Mouse (Mus musculus): ENCODE data around the gene Safb2. TPM values are rescaled to one million over a fixed set of nuclear protein-coding genes. Genes with fewer than 3 reads are reported as not detected.

Safb2 gene
- polyA plus RNA-seq, 1 experiment: 233 TPM

DNA sequence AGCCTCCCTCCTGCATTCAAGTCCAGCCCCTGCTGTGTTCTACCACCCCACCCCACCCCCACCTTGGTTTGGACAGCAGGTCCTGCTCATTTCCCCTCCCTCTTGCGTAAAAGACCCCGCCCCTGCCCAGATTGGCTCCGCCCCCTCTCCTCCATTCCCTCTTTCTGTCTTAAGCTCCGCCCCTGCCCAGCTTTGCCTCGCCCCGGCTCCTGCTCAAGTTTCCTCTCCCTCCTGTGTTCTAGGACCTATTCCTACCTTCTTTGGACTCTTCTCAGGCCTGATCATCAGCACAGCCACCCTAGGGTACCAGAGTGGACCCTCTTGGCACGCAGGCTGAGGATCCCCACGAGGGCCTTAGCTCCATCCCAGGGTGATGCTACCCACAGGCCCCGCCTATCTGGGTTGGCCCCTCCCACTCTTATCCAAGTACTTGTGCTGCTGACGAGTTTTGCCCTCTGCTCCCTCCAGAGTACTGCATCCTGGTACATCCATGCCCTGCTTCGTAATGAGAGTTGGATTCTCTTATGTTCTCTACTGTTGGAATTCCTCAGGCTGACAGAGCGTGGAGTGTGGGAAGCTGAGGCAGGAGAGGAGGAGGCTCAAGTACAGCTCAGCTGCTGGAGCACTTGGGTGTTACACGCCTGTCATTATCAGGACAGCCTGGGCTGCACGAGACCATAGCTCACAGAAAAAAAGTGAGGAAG, 27.6 kb upstream of the Safb2 start:
- TF ChIP-seq GATA1 (IDR thresholded peaks at IDR 0.05; ENCODE audit: low read length): no peak

DNA sequence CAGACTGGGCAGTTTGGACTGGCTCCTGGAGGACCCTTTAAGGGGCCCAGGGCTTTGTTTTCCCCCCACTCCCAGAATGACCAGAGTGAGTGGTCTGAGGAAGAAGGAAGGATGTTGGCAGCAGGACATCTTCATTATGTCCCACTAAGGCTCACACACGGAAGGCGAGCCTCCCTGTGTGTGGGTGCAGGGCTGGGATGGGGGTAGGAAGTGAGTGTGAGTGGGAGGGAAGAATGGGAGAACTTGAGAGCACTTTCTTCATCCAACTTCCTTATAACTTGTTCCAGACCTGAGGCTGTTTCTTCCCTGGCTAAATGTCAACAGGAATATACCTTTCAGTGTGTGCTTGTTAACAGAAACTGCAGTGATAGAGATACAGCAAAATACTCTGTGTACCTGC, 26.9 kb upstream of the Safb2 start:
- TF ChIP-seq GATA1 (IDR thresholded peaks at IDR 0.05; ENCODE audit: low read length): no peak

DNA sequence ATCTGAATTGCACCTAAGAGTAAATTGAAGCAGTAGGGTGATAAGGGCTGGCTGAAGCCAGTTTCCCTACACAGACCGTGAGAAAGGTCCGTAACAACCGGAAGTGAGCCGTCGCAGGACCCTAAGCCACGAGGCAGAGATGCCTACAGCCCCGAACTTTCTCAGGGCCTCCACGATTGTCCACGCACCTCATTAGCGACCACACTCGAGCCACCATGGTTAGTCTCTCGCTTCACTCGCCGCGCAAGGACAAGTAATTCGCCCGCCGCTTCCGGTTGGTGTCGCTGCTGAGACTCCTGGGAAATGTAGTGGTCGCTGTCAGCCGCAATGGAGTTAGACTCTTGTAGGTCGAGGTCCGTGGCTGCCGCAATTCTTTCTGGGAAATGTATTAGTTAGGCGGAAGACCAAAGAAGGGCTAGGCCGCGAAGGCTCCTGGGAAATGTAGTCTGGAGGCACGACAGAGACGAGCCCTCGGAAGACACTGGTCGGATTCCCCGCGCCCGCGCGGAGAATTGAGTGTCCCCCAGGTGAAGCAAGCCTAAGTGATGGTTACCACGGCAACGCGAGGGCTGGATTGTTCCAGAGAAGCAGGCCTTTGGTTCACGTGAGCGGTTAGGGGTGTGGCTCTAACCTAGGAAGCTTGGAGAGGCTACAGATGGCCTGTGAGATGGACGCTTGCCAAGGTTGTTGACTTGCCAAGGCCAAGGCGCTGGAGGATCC, 25.2 kb upstream of the Safb2 start, which contains the start of gene 2410015M20Rik:
Gene 2410015M20Rik, minus strand, starts transcription at position 320 of the 720 bp plus-strand sequence.
- no peak for TF ChIP-seq GATA1 (IDR thresholded peaks at IDR 0.05; ENCODE audit: low read length)

DNA sequence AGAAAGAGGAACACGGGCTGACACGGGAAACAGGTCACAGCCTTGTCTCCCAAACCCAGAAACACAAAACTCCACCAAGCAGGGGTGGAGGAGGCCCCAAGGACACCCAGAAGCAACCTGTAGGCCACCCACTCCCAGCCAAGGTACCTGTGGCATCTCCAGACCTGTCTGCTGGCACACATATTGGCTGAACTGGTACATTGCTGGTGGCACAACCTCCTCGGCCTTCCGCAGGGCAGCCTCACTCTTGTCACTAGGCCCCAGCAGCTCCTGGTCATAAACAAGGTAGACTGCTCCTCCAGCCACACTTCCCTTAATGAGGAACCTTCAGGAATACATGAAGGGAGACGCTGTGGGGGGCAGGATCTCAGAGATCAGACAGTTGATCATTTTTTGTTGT, 24.3 kb upstream of the Safb2 start:
- no peak for TF ChIP-seq GATA1 (IDR thresholded peaks at IDR 0.05; ENCODE audit: low read length)

DNA sequence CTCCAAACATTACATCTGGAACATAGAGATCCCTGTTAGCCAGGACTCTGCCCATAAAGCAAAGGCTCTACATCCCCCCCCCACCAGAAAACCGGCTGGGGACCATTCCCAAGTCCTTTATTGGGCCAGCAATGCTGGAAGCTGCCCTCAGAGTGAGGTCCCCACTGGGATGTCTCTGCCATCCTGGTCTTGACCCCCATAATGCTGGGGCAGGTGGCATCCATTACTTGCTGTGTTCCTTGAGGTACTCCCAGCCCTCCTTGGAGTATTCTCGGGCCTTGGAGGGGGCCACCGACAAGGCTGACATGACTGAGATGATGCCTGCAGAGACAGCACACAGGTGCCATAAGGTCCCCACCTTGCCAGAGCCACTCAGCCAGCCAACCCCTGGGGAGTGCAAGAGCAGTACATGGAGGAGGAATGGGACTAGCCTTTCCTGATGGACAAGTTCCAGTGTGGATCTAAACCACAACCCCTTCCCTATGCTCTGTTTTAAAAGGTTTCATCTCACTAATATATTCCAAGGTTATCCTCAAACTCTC, 23.2 kb upstream of the Safb2 start:
- TF ChIP-seq GATA1 (IDR thresholded peaks at IDR 0.05; ENCODE audit: low read length): no peak

DNA sequence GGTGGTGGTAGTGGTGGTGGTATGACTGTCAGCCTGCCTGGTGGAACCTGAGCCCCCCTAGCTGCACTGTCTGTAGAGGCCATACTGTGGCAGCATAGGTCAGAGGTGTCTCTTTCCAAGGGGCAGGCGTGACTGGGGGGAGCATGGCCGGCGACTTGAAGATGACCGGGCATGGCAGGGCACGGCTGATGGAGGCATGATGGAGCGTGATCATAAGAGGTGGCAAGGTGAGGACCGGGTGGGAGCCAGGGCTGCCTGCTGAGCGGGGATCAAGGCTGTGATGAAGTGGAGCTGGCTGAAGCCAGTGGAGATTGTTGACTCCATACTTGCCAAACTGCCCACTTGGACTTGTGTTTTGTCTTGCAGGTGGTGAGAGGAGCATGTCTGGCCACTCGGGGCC, 21.0 kb upstream of the Safb2 start:
- no peak for TF ChIP-seq GATA1 (IDR thresholded peaks at IDR 0.05; ENCODE audit: low read length)

DNA sequence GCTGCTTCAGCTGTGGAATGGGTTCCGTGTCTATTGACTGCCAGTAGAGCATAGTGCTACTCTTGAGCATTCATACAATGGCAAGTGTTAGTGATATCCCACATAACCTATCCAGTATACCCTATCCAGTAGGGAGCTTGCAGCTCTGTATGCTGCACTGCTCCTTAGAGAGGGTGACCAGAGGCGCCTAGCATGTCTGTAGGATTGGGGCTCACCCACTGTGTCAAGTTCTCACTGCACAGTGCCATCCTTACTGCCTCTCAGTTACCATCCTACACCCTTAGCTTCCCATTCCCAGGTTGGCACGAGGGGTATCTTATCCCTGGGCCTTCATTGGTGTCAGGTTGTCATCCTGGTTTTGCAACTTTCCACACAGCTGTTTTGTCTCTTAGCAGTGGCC, 20.0 kb upstream of the Safb2 start:
- no peak for TF ChIP-seq GATA1 (IDR thresholded peaks at IDR 0.05; ENCODE audit: low read length)

DNA sequence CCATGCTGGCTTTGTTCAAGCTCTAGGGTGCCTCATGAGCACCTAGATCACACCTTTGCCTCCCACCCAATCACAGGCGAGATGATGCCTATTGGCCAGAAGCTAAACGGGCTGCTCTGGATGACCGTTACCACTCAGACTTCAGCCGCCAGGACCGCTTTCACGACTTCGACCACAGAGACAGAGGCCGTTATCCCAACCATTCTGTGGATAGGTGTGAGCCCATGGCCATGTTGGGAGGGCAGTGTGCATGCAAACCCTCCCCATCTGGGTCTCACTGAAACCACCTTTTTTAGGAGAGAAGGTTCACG, 19.6 kb upstream of the Safb2 start:
- no peak for TF ChIP-seq GATA1 (IDR thresholded peaks at IDR 0.05; ENCODE audit: low read length)

DNA sequence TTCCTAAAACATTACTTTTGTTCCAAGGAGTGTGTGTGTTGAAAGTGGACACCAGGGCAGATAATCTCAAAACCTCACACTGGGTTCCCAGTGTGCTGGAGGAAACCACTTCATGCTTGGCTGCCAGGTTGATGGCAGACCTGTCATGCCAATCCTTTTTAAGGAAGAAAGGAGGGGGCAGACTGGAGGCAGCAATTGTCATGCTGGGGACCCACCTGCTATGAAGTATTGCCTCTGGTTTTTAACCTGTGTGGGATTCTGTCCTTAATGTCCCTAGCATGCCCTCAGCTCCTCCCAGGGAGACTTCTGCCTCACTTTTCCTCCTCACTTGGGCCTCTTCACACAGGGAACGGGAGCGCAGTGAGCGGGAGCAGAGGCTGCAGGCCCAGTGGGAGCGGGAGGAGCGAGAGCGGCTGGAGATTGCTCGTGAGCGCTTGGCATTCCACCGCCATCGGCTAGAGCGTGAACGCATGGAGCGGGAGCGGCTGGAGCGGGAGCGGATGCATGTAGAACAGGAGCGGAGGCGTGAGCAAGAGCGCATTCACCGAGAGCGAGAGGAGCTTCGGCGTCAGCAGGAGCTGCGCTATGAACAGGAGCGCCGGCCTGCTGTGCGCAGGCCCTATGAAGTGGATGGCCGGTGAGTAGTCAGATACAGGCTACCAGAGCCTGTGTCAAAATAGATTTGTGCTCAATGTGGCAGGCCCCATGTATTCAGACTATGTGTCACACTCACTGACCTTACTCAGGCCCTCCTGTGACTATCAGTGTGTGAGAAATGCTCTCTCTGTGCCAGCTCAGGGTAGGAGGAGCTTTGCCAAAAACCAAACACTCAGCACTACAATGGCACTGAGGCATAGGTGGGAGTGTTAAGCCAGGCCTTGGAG, 19.0 kb upstream of the Safb2 start:
- TF ChIP-seq GATA1 (IDR thresholded peaks at IDR 0.05; ENCODE audit: low read length): no peak

DNA sequence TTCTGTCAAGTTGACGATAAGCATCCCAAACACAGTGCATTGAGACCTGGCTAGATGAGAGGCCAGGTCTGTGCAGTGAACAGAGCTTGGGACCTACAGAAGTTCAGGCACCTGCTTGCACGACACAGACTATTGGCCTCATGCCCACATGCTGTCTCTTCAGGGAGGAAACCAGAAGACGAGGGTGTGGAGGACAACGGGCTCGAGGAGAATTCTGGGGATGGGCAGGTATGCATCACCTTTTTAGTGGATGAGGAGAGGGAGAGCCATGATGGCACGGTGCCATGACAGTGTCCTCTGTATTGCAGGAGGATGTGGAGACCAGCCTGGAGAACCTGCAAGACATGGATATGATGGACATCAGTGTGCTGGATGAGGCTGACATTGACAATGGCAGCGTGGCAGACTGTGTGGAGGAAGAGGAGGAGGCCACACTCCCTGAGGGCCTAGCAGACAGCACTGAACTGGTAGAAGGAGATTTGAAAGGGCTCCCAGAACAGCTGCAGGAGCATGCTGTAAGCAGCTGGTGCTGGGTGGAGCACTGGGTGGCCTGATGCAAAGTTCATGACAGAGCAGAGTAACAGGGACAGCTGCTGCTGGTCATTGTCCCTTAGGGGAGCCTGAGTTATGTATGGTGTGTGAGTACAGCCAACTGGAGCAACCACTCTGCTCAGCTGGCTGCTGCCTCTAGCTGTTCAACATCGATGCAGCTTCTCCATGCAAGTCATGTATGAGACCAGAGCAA, 9.3 kb upstream of the Safb2 start:
- no peak for TF ChIP-seq GATA1 (IDR thresholded peaks at IDR 0.05; ENCODE audit: low read length)

DNA sequence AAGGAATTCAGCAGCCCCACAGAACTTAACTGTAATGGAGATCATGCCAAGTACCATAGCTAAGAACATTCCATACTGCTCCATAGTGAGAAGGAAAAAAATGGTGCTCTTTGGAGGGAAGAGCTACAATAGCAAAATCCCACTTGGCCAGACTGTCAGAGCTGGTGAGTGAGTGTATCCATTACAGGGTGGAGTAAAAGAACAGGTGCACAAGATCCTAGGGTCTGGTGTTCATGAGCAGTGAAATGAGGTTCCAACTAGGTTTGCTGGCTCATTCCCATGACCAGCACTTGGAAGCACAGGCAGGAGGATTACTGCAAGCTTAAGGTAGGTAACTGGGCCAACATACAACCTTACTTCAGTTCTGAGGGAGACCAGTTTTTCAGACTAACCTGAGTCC, 8.2 kb upstream of the Safb2 start:
- TF ChIP-seq GATA1 (IDR thresholded peaks at IDR 0.05; ENCODE audit: low read length): no peak

DNA sequence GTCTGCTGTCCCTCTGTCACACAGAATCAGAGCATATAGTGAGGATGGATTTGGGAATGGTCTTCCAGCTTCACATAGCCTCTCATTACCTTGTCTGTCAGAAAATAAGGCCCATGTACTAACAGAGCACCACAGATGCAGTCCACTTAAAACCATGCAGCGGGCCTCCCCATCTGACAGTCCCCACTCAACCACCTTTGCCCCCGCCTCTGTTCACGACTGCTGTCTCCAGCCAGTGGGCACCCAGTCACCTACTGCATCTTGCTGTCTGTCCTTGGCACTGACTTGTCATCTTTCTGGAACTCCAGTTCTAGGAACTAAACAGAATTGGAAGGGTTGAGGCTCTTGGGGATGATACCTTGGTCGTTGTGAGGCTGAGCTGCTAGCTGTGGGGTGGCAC, 4.5 kb upstream of the Safb2 start:
- TF ChIP-seq GATA1 (IDR thresholded peaks at IDR 0.05; ENCODE audit: low read length): no peak

DNA sequence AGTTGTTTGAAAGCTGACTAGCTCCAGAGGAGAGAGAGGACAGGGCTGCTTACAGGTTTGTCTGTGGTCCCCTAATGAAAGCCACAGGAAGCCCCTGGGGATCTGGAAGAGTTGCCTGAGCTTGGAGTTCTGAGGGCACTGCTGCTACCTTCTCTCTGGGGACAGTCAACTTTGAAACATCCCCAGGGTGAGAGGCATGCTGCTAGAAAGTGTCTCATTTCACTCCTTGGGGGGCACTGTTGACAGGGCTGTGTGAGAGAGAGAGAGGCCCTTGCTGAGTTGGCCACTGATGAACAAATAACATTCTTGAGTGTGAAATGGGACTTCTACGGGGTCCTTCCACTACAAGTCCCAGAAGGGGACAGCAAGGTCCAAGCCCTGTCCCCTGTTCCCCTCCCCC, 3.4 kb upstream of the Safb2 start:
- no peak for TF ChIP-seq GATA1 (IDR thresholded peaks at IDR 0.05; ENCODE audit: low read length)

DNA sequence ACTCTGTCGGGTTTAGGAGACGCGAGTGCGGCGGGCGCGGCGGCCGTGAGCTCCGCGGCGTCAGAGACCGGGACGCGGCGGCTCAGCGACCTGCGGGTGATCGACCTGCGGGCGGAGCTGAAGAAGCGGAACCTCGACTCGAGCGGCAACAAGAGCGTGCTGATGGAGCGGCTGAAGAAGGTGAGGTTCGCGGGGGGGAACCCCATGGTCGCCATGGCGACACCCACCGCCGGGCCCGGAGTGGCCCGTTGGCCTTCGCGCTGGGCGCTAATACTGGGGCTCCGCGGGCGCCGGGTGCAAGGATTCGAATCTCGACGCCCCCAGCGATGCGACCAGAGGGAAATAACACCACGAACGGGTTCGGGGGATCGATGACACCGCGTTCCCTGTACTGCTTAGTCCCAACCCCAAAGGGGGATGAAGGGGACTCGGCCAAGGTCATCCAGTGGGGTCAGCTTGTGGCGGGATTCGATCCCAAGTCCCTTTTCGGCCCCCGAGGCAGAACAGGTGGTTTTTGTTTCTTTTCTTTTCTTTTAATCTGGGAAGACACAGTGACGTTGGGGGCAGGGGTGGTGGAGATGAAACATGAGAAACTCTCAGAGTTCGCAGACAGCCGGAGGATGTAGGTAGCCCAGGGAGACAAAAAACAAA, 911 bp upstream of the Safb2 start:
- no peak for TF ChIP-seq GATA1 (IDR thresholded peaks at IDR 0.05; ENCODE audit: low read length)

Data from G1E-ER4 (cell line).